Mouse (Mus musculus) B cell, adult 62 days (primary cell): ENCODE data around the gene Gm1123. TPM values are rescaled to one million over a fixed set of nuclear protein-coding genes. Genes with fewer than 3 reads are reported as not detected.

Experiments
- total RNA-seq: library from RNA; stranded (reverse); gene quantifications from 4 replicates; pipeline ENCODE4 v1.2.4, GENCODE M21; 2023

The Gm1123 gene
- total RNA-seq: 0.39 TPM in 1 of 4 replicates, not detected in the others

GRCm38 (mm10) chr9:99035575-99035974 lies at the start of gene Gm1123:
Gm1123 (minus strand) TSS chr9:99035715.

GRCm38 (mm10) chr9:98985800-98986475 lies 49.6 kb downstream of the Gm1123 start, which contains the start of gene Faim:
Faim (plus strand) TSS chr9:98986373.

Other genes starting within 250 kb of the Gm1123 start
- not detected in 4 replicates for gene Prr23a1, start 193.2 kb downstream of the Gm1123 start, total RNA-seq
- gene Prr23a2, start 179.2 kb downstream of the Gm1123 start, total RNA-seq: not detected in 4 replicates
- not detected in 4 replicates for gene Prr23a3, start 170.9 kb downstream of the Gm1123 start, total RNA-seq
- not detected in 4 replicates for gene 7420426K07Rik, start 132.6 kb downstream of the Gm1123 start, total RNA-seq
- gene Foxl2, start 80.4 kb downstream of the Gm1123 start, total RNA-seq: not detected in 4 replicates
- gene Faim, start 49.3 kb downstream of the Gm1123 start, total RNA-seq: 26.9 to 35.0 TPM (median 32.4 TPM) in 4 replicates
- 1.6 to 2.3 TPM (median 1.8 TPM) in 4 replicates for gene Pik3cb, start 104.9 kb upstream of the Gm1123 start, total RNA-seq
- not detected in 4 replicates for gene Faiml, start 201.5 kb upstream of the Gm1123 start, total RNA-seq
- 7.9 to 12.1 TPM (median 10.0 TPM) in 4 replicates for gene Cep70, start 207.7 kb upstream of the Gm1123 start, total RNA-seq